Mouse (Mus musculus) fibroblast of lung, adult 2 months (primary cell): ENCODE measurements at regions not wholly inside any gene's neighbourhood (a gene's known extent, or its start where the extent isn't known, plus 50 kb on each side); places are given as distances from the start of the nearest gene placed in this dataset.

ENCODE experiments used
- DNase-seq: peaks from one replicate; pipeline ENCODE4 v3.0.0-alpha.2; 2011; ENCODE audit warnings: low read depth

DNA sequence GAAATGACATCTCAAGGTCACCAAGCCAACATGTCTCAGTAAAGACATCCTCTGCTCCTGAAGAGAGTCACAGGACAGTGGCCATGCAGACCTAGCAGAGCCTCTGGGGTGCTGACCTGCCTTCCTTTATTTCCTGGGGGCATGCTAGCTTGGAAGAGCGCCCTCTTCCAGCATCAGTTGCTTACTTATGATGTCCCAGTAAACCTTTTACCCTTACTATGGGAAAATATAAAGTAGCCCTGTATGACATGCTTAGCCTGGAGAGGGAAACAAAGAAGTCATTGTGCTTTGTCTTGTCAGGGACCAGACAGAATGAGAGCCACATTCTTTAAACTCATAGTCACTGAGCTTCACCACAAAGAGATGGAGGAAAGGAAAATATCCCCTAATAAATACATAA is 82.9 kb downstream of the Postn start:
- peak; percentile 66 for DNase-seq

DNA sequence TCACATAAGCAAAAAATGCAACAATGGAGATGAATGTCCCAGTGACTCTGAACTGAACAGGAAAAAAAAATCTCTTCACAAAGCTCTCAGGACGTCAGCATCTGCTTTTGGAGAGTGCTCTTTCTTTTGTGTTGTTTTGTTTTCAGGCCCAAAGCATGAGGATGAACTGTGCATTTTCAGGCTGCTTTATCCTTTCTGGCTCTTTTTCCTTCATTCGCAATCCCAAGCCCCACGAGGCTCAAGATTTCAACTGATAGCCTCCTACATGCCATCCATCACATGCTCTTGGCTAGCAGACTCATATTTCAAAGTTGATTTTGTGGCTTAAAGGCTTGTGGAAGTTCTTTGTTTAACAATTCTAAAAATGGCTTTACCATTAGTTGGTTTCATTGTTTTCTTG is 86.0 kb downstream of the Postn start:
- no peak for DNase-seq

DNA sequence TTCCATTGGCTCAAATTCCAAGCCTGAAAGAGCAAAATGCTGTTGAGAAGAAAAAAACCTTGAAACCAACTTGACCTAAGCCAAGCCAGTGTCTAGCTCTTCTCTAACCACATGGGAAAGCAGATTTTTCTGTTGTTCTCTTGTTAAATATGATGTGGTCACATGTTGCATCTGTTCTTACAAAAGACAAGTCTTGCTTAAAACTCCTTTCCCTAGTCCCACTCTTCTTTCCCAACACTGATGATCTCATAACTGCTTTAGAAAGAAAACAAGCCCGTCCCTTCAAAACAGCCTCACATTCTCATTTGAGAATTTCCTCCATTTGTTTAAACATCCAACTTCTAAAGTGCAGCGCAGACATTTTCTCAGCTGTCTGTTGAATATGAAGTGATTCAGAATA is 96.5 kb downstream of the Postn start:
- no peak for DNase-seq

DNA sequence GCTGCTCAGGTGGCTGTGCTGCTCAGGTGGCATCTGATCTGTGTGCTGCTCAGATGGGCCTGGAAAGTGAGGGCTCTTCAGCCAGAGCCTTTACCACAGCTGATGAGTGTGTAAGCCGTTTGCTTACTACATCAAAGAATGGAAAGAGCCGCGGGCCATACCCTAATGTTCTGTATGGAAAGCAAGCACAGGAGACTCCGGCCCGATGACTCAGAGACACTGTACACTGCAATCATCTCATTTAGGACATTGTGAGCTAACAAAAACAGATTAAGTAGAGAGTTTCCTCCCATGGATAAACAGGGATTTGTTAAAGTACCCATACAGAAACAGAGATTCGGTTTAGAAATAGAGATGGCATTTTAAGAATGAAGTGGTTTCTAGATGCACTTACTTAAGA is 100.5 kb downstream of the Postn start:
- no peak for DNase-seq

DNA sequence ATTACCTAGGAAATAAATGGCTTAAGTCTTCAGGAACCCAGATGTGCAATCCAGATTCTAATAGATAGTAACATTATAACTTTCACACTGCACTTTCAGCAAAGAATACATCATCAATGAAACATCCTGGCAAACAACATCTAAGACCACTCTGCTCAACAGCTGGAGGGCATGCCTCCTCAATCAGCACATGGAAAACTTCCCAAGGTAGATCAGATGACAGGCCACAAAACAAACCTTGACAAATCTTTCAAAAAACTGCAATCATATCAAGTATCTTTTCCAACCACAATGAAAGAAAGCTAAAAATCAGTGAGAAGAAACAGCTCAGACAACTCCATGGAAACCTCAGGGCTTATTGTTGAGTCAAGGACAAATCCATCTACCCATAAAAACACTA is 105.2 kb downstream of the Postn start:
- no peak for DNase-seq

DNA sequence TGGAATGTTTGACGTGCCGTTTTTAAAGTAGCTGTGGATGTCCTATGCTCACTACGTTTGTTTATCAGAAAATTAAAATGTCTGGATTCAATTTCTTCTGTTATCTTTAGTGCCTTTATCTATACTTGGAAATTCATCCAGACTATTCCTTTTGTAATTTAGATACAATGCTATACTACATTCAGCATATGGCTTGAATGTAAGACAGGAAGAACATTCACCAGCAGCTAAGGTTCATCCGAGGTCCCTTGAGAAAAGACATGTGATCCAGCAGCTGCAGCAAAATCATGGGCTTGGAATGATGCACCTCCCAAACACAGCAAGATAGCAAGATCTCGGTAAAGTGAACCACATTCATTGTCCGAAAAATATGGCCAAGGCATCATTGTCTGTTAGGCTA is 113.3 kb downstream of the Postn start:
- DNase-seq: no peak

DNA sequence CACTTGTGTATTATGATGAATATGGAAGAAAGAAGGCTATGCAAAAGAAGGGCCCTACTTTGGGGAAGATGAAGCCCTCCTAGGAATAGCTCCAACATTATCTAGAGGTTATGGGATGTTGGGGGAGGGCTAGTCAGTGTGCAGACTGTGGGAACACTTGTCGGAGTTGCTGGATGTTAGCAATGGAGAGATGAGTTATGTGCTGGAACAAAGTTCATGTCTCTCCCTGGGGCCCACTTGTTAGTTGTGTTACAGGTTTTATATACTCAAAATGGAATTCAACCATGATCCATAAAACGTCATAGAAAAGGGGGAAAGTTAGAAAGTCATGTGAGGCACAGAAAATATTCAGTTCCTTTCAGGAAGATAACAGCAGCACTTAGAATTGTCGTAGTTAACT is 115.0 kb downstream of the Postn start:
- DNase-seq: no peak

DNA sequence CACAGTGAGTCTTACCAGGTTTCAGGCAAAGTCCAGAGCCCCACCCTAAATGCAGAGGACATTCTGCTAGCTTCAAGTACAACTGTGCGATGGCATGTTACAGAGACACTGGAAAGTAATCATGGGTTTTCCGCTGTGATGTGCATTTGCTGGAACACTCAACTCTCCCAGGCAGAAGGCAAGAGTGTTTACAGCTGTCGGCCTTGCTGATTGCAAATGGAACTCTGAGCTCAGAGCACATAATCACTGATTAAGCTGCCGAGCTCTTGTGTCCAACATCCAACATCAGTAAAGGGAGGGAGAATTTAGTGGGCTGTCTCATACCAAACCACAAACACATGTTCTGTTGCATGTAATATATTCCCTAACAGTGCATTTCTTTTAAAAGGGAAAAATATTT is 117.1 kb downstream of the Postn start:
- no peak for DNase-seq

DNA sequence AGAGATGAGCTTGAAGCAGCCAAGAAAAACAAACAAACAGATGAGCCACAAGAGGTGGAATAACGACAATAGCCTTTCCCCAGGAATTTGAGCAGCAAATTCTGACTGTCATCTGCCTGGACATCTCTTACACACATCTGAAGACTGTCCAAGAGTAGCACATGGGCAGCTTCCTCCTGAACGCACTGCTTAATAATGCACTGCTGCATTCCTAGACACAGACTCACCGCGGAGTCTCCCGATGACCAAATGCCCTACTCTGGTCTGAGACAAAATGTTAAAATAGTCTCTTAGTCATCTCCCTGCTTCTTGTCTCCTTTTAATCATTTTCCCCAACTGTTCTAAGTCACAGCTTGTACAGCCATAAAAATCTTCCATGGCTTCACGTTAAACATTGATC is 119.3 kb downstream of the Postn start:
- DNase-seq: peak; percentile 88

DNA sequence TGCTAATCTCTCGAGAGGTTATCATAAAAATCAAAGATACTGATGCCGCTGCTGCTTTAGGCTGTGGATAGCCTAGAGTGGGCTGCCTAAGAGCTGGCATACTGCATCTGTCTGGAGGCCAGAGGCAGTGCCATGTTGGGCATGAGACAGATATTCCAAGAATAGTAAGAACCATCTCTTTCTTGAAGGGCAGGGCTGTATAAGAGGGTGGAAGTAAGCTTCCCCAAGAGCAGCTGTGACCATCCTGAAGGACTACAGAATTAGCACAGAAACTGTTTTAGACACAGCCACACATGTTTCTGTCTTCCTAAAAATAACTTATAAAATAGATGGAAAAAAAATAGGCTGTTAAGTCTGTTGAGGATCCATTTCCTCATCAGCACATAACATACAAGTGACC is 126.4 kb downstream of the Postn start:
- DNase-seq: no peak

DNA sequence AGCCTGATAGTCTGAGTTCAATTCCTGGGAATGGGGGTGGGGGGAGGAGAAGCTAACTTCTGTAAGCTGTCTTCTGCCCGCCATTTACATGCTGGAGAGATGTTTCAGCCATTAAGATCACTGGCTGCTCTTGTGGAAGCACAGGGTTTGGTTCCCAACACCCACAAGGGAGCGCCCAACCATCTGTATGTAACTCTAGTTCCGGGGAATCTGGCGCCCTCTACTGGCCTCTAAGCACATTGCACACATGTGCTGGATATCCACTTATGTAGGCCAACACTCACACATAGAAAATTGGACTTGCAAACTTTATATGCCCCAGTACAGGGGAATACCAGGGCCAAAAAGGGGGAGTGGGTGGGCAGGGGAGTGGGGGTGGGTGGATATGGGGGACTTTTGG is 126.9 kb downstream of the Postn start:
- DNase-seq: no peak

DNA sequence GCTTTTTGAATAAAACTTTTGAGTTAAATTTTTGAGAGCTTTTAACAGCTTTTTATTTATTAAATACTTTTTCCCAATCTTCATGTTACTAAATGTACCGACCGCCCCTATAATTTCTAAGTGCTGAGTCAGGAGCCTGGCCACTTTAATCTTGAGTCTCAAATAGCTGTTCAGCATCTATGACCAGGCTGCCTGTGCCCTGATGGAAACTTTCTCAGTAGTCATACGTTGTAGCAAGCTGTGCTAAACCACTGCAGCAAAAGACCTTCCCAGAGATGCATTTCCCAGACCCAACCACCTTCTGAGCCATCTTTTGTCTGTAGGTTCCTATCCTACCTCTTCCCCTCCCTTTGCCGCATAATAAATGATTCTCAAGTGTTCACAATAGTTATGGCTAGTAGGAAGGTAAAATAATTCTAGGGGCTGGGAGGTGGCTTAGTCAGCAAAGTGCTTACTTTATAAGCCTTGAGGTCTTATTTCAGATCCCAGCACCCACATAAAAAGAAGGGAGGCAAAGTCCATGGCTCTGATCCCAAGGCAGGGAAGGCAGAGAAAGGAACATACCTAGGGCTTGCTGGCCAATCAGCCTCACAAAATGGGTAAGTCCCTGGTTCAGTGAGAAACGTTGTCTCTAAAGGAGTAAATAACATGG is 129.5 kb downstream of the Postn start:
- no peak for DNase-seq

DNA sequence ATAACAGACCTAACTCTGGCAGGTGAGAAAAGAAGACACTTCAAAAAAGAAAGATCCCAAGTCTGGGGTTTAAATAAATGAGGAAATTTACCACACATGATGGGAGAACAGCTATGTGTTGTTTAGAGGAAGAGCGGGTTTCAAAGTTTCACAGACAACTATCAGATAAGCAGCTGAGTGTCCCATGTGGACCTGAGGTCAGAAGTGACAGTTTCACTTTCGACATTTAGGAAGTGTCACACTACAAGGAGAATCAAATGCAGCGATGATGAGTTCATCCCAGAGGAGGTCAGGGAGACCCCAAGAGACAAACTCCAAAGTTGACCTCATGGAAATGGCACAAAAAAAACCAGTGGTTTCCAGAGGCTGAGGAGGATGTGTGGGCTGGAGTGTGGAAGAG is 132.7 kb downstream of the Postn start:
- DNase-seq: no peak

DNA sequence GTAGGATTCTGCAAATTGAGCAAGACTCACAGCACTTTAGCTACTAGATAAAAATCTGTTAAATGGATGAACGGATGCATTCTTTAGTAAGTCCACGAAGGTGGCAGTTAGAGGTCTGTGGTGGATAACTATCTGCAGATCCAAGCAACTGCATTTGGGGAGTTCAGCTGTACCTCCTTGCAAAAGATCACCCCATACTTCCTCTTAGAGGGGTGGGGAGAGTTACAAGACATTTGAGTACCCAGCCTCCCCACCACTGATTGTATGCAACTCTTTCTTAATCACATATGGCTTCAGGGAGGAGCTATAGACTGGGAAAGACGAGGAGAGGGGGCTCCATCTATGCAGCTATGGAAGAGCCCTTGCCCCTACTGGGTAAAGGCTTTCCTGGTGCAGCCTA is 144.1 kb downstream of the Postn start:
- DNase-seq: no peak

DNA sequence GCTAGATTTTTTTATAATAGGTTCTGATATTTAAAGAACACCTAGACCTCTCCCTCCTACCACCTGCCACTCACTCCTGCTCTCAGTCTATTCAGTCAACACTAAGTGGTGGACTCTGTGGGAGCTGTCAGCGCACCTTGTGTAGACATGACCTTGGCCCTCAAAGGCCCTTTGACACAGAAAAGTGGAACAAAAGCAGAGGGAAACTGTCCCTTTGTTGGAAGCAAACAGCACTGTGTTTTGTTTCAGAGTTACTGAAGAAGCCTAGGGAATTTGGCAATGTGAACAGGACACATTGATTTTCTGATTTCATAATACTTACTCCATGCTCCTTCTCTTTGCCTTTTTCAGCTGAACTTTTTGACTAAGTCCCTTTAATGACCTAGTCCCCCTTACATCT is 146.7 kb downstream of the Postn start:
- DNase-seq: no peak

DNA sequence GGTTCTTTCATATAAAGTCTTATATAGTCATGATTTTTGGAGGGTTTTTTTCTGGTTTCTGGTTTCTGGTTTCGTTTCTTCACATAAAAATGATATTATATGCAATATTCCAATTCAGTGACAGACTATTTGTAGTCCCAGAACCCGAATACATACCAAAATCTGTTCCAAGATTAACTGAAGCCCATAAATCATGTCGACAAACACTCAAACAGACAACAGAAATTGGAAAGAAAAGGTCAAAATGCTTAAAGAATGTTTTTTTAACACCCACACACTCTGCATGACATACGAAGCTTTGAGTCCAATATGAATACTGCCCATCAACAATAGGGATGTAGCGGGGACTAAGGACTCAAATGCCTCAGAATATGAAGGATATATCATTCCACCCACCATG is 148.0 kb downstream of the Postn start:
- DNase-seq: no peak

DNA sequence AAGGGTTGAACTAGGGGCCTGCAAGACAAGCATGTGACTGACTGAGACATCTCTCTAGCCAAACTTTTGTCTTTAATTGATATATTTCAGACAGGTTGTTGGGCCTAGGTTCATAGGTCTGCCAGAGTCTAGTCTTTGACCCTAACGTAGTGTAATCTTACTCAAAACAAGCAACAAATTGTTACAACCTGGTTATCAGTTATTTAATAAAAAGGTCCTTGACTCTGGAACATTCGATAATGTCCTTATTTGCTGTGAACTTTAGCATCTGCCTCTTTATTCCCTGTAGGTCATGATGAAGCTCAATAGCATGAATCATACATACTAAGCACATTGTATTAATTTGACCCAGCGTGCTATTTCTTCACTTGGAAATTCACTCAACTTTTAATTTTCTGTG is 156.3 kb downstream of the Postn start:
- no peak for DNase-seq

DNA sequence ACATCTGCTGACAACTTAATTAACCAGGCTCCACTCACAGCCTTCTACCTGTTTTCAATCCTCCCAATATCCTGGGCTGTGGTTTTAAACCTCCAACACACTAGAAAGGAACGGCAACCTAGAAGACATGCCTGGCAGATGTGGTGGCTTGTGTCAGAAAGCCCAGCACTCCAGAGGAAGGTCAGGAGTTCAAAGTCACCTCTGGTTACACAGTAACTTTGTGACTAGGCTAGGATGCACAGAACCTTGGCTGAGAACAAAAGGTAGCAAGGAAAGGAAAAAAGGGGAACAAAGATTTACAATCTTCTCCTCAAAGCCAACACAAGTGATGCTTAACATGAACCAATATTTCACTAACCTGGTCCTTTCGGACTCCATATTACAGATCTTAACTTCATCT is 161.8 kb downstream of the Postn start:
- no peak for DNase-seq

DNA sequence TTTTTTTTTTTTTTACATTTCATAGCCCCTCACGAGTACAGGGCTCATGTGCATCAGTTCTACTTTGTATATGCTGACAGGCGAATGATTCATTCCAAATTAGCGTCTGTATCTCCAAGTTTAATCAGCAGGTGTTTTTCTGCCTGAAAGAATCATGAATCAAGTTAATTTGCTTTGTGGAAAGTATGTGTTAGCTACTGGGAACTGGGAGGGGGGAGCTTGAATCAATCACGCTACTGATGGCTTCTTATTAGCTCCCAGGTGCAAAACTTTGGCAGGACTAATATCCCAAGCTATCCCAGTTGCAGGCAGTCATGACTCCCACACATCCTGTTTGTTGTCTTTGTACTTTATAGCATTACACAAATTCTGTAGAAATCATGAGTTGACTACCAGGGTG is 165.7 kb downstream of the Postn start:
- DNase-seq: no peak

DNA sequence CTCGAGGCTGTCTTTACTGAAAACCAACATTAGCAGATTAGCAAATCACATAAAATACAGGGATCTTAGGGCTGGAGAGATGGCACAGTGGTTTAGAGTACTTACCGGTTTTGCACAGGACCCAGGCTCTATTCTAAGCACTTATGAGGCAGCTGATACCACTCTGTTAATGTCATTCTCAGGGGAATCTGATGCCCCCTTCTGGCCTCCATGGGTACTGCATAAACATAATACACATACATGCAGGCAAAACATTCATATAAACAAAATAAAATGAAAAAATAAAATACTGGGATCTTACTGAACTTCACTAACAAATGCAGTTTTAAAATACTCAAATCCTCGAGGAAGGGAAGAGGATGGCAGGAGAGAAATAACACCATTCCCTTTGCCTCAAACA is 164.3 kb upstream of the Supt20 start:
- DNase-seq: no peak

DNA sequence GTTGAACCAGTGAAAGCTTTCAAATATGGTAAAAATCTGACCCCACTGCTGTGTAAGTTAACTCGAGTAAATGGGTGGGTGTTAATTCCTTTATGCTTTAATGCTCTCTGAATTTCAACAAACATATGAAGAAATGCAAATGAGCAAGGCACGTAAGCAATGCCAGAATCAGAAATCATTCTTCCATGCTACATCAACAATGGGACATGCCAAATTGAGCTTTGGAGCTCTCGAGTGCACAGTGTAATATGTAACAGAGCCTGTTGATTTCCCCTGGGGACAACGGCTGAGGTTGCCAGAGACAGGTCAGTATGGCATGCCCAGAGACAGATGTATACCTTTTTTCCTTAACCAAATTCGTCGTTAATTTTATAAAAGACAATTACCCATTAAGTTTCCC is 162.4 kb upstream of the Supt20 start:
- DNase-seq: no peak

DNA sequence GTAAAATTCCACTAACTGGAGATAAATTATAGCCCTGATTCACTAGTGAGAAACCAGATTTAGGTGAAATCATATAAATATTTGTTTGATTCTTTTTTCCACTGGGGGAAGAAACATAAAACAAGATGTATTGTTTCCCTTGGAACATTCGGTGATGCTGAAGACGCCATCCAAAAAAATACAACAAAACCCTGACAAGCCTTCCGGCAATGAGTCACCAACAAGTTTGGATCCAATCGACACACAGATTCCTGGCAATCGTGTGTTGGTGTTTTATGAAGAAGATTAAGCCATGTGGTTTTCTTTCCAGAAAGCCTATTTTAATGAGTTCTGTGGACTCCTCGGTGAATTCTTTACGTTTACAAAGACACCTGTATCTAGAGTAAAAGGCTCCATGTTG is 157.2 kb upstream of the Supt20 start:
- DNase-seq: peak; percentile 60

DNA sequence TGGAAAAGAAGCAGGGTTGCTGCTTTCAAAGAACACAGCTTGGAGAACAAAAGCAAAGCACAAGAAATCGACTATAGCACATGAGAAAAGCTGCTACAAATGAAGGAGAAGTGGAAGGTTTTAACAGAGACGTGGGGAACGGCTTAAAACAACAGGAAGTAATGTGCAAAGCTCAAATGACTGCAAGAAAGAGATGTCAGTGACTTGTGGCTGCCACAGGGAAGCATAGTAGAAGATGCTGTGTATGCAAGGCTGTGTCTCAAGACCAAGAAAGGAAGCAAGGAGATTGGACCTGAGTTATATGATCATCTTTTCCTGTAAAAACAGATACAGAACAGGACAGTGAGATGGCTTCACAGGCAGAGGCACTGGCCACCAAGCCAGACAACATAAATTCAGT is 154.6 kb upstream of the Supt20 start:
- no peak for DNase-seq

DNA sequence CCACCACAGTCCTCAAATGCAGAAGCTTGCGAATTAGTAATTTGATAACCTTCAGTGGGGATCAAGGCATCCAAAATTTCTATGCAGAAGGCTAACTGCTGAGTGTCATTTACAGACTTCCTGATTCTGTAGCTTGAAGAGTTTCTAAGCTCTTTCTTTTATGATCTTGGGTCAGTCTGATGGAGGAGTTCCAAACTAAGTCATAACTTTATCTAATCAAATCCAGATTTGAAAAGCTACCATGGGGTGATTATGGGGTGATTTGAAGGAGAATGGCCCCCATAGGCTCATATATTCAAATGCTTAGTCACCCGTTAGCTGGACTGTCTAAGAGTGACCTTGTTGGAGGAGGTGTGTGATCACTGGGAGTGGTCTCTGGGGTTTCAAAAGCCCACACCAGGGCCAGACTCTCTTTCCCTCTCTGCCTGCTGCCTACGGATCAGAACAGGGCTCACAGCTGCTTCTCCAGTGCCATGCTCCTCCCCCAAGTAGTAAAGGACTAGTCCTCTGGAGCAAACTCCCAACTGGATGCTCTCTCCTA is 152.0 kb upstream of the Supt20 start:
- no peak for DNase-seq

DNA sequence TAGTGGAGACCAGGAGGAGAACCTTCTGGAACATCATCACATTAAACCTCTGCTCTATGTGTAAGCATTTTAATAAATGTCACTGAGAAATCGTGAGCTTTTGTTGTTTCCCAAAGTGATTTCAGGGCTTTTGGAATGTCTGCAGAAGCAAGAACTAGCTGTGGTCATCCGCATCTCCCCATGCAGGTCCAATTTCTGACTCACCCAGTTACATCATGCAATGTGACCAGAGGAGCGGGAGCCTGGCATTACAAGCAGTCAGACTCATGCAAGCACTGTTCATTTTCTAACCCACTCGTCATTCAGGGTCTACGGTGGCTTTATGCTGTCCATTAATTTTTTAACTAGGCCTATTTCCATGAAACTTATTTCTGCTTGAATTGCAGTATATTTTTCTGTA is 151.2 kb upstream of the Supt20 start:
- DNase-seq: peak; percentile 96
